Mouse (Mus musculus) lung, postnatal 14 days (tissue): ENCODE results near the gene Cnot6.

ENCODE experiments used
- DNase-seq: peaks from one replicate; pipeline ENCODE4 v3.0.0; 2021

Cnot6 gene

DNA sequence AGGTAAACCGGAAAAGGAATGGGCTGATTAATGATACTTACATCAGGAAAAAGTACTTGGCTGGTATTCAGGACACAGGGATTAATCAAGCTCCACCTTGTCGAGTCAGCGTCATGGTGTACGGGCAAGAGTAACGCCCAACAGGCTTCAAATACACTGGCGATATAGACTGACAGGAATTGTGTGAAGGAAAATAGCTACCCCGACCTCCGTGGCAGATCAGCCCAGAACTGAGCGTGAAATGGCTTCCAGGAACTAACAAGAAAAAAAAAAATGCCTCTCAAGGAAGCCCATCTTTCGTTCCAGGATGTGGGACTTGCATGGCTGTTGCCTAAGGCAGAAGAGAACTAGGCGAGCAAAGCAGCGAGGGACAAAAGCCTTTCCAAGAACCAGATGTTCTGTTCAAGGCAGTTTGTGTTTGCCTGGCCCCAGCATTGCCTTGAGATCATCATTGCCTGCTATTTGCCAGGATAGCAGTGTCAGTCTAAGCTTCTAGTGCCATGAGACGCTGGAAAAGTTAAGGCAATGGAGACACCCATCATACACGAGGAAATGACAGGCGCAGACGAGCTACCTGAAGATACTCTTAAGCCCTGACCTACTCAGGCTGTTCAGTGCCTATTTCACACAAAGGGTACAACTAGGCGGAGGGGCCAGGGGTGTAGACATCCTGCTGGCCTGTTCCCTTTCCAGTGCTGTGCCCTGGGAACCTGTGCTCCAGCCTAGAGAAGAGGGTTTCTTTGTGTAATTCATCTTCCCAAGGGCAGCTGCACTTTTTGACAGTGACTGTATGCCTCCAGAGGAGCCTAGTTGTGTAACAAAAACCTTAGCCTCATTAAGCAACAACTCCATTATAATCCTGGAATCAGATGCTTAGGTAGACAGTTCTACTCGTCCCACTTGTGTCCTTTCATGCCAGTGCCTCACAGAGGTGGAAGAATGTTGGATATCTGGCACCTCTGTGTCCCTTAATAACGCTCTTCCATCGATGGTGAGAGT lies 1.1 kb upstream of the Cnot6 start:
- peak; percentile 21 for DNase-seq

DNA sequence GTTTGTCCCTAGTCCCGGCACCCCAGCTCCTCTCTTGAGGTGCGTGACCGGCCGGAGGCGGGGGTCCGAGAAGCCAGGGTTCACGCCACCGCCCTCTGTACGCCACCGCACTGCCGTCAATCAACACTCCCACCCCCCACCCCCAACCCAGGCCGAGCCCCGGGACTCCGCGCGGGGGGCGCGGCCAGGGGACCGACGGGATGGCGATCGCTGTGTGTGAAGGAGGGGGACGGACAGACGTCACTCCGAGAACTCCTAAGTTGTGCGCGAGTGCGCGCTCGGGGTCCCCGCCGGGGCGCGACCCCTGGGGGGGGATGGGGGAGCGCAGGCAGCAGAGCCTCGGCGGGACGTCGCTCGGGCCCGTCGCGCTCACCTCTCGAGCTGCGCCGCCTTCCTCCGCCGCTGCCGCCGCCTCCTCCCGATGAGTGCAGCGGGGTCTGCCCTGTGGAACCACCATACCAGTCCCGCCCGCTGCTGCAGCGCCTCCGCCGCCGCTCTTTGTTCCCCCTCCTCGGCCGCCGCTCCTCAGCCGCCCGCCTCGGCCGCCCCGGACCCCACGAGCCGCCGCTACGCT lies 455 bp downstream of the Cnot6 start:
- DNase-seq = peak; percentile 28

DNA sequence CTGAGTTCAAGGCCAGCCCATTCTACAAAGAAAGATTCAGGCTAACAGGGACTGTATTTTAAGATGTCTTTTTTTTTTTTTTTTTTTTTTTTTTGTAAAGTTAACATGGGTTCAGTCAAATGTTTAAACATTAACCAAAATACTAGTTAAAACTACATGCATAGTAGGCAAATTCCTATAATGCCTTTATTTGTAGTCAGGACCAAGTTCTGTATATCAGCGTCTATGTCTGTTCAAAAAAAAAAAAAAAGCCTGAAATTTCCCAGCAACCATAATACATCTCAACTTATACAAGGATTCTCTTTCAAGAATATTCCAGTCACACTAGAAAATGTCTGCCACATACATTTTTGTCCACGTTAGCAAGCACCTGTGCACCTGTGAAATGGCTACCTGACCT lies 1.9 kb downstream of the Cnot6 start:
- DNase-seq = no peak

DNA sequence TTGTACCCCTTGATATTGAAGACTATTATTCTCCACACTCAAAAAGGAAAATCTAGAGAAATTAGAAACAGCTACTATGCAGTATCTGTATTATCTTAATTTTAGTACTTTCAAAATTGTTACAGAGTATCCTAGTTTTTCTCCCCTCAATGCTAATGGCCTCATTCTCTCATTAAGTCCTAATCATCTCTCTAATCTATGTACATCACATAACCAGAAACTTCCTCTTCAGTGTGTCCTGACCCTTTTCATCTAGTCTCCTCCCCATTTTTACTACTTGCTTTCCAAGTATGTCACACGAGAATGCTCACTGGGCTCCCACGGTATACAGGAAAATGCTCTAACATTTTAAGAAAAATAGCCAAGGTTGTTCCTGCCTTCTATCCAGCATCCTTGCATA lies 4.7 kb downstream of the Cnot6 start:
- no peak for DNase-seq

DNA sequence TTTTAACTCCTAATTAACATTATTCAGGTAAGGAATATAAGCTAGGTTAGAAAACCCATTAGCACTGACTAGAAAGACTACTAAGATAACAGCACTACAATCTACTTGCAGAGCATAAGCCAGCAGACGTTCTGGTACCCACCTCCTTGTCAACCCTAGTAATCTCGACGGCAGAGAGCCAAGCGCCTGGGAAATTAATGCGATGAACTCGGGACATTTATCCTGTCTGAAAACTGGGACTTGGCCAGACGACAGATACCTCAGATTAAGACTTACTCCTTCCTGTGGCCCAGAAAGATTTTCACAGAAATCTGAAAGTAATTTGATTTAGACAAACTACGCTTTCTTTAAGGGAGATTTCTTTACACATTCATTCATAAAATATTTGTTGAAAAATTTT lies 7.7 kb downstream of the Cnot6 start:
- no peak for DNase-seq

DNA sequence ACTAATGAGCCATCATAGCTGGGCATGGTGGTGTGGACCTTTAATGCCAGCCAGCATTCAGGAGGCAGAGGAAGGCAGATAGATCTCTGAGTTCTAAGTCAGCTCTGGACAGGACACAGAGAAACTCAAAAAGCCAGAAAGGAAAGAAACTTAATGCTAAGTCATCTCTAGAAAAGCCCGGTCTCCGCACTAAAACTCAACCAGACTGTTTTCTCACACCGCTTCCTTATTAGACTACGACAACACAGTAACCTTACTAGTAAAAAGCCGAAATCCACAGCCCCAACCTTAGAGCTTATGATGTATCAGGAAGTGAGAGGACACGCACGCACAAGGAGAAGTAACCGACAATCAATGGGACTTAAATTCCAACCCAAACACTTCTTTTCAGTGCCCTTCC lies 10.5 kb downstream of the Cnot6 start:
- DNase-seq = no peak

DNA sequence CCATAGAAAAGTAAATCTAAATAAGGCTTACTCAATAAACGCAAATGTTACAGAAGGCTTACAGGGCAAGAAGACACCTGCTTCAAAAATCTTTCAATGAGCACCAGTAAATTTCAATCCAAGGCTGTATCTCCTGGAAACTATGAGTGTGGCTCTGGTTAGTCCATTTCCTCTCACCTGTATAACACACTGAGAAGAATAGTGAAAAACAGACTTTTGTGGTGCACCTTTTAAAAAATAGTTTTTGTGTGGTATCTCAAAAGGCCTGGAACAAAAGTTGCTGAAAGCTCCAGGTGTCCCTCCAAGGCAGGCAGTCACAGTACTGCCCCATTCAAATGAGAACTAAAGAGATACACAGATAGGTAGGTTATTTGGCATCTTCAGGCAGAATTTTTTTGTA lies 13.4 kb downstream of the Cnot6 start:
- no peak for DNase-seq

DNA sequence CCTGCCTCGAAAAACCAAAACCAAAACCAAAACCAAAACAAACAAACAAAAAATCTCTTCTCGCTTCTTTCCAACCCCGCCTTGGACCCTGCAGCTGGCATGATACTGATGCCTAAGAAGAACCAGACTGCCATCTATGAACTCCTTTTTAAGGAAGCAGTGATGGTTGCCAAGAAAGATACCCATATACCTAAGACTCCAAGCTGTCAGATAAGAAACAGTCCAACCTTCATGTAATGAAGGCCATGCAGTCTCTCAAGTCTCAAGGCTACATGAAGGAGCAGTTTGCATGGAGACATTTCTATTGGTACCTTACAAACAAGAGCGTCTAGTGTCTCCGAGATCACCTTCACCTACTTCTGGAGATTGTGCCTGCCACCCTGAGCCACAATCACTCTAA lies 14.7 kb downstream of the Cnot6 start:
- DNase-seq = no peak

DNA sequence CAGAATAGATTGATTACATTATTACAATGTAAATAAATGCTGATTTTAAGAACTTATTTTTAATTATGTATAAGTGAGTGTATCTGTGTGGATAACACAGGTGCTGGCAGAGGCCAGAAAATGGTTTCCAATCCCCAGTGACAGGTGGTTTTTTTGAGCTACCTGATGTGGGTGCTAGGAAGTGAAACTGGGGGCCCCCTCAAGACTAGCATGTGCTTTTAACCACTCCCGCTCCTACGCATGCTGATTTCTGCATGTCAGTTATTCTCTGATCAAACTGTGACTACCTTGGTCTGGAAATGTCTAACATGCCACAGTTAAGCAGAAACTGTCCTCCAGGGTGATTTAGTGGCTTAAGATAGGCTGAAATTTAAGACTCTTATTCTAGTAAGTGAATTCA lies 16.1 kb downstream of the Cnot6 start:
- no peak for DNase-seq

DNA sequence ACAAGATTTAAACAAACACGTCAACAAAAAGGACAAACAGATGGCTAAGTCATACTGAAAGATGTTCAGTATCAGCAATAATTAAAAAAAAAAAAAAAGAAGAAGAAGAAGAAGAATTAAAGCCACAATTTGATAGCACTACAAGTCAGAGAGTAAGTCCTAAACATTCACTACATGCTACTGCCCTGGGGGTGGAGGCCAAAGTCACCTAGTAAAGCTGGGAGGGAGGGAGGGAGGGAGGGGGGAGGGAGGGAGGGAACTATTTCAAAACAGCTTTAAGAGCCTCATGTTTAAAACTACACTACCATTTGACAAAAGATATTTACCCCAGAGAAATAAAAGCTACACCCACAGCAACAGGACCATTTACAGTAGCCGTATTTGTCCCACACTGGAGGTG lies 16.8 kb downstream of the Cnot6 start:
- DNase-seq = no peak

DNA sequence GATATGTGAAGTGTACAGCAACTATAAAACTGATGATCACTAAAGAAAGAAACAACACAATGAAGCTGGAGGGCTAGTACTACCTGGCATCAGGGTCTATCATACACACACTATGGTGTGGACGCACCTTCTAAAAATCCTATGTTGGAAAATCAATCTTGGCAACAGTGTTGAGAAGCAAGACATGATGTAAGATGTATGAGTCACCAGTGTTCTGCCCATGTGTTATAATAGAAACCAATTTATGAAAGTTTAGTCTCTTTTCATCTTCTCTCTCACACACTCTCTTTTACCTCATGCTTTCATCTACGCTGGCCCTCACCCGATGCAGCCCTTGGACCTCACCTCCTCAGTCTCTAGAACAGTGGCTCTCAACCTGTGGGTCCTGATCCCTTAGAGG lies 17.5 kb downstream of the Cnot6 start:
- no peak for DNase-seq

DNA sequence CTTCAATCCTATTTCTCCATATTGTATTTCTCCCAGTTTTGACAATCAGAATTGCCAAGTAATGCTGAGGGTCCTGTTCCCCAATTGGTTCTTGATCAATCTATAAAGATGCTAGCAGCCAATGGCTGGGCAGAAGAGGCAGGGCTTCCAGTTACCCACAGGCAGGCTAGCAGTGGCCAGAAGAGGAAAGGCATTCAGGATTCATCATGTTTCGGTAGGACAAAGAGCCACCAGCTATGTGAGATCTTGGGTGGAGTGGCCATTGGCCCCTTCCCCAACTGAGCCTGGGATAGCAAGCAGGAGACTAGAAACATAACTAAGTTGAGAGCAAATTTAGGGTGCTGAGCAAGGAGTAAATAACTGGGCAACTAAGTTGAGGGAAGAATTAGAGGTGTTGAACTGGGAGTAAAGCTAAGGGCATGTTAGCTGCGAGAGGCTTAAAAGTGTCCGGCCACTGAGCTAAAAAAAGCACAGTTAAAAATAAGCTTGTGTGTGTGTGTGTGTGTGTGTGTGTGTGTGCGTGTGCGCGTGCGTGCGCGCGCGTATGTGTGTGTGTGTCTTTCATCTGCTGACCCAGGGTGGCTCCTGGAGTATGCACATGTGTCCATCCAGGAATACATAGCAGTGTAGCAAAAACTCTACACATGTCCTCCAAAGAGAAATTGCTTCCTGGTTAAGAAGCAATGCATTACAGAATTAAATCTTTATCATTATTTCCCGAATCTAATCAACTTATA lies 28.1 kb downstream of the Cnot6 start:
- no peak for DNase-seq

DNA sequence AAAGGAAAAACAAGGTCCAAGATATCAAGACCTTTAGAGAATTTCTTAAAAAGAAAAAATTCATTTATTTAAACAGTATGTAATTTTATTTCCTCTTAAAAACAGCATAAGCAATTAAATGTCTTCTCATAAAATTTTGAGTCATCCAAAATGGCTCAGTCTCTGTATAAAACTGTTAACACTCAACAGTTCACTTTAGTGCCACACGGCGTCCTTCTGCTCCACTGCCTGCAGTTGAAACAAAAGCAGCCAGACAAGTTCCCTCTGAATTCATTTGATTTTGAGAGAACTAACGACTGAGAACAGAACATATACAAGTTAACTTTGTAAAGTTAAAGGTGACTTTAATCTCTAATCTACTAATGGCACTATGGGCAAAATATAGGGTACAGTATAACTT lies 39.1 kb downstream of the Cnot6 start:
- no peak for DNase-seq

DNA sequence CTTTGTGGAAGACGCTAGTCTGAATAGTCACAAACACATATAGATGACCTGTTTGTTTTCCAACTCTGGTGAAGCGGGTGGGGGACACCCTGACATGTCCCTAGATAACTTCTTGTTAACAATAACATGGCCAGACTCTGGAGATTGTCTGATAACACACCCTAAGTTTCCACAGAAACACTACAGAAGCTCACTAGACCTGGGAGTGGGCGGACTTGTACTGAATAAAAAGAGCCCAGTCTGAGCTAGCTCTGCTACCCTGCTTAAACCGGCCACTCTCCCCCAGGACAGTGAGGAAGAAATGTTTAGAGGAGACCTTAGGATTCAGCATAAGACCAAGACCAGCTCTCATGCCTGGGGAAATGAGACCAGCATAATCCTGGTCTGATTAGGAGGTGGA lies 47.1 kb downstream of the Cnot6 start:
- DNase-seq = no peak

DNA sequence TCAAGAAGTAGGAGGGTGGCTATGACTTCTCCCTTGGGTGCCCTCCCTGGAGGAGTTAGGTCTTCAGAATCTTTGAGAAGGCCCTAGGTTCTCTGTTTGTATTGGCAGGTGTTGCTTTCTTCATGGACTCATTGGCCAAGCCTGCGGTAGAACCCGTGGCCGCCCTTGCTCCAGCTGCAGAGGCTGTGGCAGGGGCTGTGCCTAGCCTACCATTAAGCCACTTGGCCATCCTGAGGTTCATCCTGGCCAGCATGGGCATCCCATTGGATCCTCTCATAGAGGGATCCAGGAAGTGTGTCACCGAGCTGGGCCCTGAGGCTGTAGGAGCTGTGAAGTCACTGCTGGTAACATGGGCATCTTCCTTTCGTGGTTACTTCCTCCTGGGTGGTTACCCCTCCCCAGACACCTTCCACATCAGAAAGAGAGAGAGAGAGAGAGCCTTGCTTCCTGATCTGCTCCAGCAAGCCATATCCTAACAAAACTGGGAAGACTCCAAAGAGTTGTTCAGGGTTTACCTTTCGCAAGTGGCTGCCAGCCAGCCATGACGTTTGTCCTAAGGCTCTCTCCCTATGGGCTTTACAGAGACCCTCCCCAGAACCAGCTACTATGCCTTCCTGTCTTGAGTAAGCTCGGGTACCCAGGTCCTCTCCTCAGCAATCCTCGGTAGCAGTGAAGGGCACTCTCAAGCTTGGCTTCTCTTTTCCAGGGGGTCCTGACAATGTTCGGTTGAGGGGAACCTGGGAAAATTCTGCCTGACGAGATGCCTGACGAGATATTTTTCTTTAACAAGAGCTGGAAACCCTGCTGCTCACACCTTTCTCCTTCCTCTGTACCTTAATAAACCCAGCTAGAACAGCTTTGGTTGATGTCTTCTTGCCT lies 48.0 kb downstream of the Cnot6 start:
- no peak for DNase-seq

DNA sequence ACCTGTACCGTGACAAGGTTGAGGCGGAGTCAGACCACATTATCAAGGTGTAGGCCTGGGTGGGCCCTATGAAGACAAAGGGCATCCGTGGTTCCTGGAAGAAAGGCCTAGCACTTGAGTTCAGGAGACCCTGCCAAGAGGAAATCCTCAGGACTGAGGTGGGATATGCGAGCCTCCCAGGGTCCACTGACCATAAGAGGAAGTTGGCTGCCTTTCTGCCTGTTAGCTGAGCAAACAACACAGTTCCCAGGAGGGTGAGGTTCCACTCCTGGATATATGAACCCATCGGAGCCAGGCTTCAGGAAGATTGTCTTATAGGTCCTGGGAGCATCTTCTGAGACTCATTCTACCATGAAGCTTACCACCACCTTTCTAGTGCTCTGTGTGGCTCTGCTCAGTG lies 49.2 kb downstream of the Cnot6 start, which contains the start of gene Scgb3a1:
TSS of gene Scgb3a1 (plus strand) at position 301 of the 400 bp plus-strand sequence.
- no peak for DNase-seq

DNA sequence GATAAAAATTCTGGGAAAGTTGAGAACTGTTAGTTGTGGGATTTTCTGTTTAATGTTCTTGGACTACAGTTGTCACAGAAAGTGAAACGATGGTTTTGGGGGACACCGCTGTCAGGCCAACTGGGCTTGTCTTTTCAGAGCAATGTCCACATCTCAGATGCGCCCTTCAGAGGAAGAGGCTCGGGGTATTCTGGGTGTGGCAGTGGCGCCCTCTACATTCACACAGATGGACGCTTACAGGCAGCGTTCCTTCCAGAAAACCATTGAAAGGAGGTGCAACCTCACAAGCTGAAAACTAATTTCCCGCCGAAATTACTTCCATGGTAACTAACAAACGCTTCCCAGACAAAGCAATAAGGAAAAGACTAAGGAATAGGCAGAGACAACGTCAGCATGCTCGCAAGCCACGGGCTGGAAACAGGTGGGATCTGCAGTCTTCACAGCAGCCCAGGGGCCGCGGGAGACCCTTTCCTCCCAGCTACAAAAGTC lies 50.2 kb downstream of the Cnot6 start:
- no peak for DNase-seq

DNA sequence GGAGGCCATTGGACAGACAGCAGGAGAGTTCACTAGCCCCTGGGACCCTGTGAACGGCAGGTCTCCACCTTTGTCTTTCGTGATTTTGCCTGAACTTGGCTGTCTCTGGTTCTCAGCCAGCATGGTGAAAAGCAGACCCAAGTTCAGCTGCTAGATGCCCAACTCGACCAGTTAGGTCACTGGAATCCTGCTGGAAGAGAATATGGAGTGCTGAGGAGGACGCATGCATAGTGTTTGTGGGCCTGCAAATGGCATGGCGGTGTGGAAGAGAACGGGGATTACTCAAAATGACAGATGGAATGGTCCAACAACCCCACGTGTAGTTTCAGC lies 53.1 kb downstream of the Cnot6 start:
- DNase-seq = no peak

DNA sequence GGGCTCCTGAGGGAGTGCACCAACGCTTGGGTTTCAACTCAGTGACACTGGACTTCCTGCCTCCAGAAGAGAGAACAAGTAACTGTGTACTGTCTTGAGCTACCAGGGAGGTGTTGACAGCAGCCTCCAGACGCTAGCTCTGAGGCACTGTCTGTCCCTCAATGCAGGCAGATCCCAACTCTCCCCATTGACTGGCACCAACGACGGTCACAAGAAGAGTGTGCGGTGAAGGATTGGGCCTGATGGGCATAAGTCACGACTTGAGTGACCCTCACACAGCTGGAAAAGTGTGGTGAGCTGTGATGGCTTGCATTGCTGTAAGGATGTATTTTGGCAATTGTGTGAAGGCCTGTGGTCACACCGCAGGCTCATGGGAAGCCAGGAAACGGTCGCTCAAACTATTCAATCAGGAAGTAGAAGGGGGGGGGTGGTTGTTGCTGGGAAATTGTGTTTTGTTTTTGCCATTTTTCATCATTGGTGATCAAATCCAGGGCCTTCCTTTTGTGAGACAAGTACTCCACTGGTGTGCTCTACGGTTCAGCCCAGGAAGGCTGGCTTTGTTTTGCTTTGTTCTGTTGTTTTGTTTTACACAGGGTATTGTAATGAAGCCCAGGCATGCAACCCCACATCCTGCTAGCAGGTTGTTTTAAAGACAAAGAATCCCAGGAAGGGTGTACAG lies 53.6 kb downstream of the Cnot6 start:
- peak; percentile 38 for DNase-seq

DNA sequence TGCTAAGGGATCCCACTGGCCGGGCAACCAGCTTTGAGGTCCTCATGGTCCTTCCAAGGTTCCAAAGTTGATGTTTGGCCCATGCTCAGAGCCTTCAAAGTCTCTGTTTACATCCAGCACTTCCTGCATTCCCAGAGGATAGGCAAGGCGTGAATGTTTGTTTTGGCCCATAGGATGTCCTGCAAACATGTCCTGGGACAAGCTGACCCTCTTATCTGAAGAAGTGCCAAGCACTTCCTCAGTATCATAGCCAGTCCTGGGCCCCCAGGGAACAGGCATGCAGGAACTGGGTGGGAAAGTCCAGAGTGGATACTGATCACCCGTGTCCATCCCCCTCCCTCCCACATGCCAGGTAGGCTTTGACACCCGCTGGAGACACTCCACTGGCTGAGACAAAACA lies 54.5 kb downstream of the Cnot6 start:
- peak; percentile 48 for DNase-seq

DNA sequence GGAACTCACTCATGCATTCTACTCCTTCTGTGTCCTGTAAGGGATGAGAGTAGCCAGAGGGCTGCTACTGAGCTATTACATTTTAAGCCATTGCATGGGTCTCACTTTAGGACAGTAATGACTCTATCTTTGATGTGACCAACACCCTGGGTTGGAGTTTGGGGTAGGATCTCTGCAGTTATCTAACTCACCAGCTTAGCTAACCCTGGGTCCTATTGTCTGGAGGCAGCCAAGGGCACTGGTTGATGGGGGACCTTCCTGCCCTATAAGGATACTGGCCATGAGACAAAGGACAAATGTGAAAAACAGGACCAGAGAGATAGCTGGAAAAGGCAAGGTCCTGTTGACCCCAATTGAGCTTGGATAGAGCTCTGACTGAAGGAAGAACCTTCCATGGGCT lies 57.0 kb downstream of the Cnot6 start:
- DNase-seq = no peak

DNA sequence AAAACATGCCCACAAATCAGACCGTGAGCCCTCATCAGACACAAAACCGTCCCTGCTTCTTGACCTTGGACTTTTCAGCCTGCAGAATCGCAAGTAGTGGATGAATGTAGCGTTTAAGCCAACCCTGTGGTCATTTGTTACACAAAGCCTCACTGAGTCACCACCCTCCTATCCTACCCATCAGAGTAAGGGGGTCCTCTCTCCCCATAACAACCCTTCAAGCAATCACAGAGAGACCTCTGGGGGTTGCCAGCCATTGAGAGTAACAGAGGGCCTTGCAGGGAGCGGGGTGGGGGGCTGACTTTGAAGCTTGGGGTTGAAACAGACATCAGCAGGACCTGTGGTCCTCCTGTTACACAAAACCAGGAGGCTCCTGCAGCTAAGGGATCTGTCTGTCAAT lies 57.9 kb downstream of the Cnot6 start:
- no peak for DNase-seq
